Mouse (Mus musculus): ENCODE data around the gene Txndc2. TPM values are rescaled to one million over a fixed set of nuclear protein-coding genes. Genes with fewer than 3 reads are reported as not detected.

Gene Txndc2
- polyA plus RNA-seq, 1 experiment, result 0.21 TPM

DNA sequence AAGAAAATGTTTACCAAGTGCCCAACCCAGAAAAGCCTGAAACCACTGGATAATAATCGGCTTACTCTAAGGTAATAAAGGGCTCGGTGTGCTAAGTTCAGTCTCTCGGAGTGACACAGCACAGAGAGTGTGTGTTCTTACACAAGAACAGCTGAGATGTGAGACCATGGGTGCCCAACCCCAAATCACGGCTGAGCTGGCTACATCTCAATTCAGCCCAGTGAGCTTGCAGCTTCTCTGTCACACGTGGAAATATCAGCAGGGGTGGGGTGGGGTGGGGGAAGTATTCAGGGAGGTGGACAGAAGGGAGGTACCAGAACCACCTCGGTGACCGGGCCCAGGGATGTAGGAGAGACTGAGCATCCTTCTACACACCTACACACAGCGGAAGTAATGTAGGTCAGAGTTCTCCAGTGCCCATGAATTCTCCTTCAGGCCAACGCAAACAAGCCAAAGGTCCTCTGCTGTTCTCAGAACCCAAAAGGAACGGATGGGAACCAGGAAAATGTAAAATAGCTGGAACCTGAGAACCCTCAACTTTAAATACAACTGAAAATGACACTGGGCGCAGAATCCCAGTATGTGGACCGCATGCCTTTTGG is 23.9 kb upstream of the Txndc2 start:
- H3K27me3 ChIP-seq (ENCODE audit: control insufficient read depth, insufficient read depth, low read length), result no peaks in the 10 kb centered on the region
- TF ChIP-seq POLR2A (IDR thresholded peaks at IDR 0.05; ENCODE audit: borderline replicate concordance, insufficient read depth, low read length), result no peak
- TF ChIP-seq CTCF (IDR thresholded peaks at IDR 0.05; ENCODE audit: borderline replicate concordance, insufficient read depth, low read depth, low read length), result no peak
- H3K27ac ChIP-seq (ENCODE audit: insufficient read depth, low read length), result no peak overlapping the region
- H3K4me3 ChIP-seq (replicated peaks; ENCODE audit: insufficient read depth, low read depth, low read length), result no peak overlapping the region
- peaks cover 6% of the 10 kb centered on the region for H3K4me1 ChIP-seq (ENCODE audit: control insufficient read depth, insufficient read depth, low read length)
- 86% methylated on average over 12 of the region's 12 CpGs for WGBS
- no peak for DNase-seq

- TF ChIP-seq POLR2A (IDR thresholded peaks at IDR 0.05; ENCODE audit: borderline replicate concordance, insufficient read depth, low read length), result no peak
- TF ChIP-seq CTCF (IDR thresholded peaks at IDR 0.05; ENCODE audit: borderline replicate concordance, insufficient read depth, low read depth, low read length), result no peak
- H3K4me1 ChIP-seq (ENCODE audit: control insufficient read depth, insufficient read depth, low read length), result no peaks in the 10 kb centered on the region
- DNase-seq, result no peak
- no peaks in the 10 kb centered on the region for H3K27me3 ChIP-seq (ENCODE audit: control insufficient read depth, insufficient read depth, low read length)
- H3K27ac ChIP-seq (ENCODE audit: insufficient read depth, low read length), result no peak overlapping the region
- no peak overlapping the region for H3K4me3 ChIP-seq (replicated peaks; ENCODE audit: insufficient read depth, low read depth, low read length)
- WGBS, result 89% methylated on average over 14 of the region's 14 CpGs
These were observed 21.5 kb upstream of the Txndc2 start for GRCm38 (mm10) chr17:65663329-65664078.

DNA sequence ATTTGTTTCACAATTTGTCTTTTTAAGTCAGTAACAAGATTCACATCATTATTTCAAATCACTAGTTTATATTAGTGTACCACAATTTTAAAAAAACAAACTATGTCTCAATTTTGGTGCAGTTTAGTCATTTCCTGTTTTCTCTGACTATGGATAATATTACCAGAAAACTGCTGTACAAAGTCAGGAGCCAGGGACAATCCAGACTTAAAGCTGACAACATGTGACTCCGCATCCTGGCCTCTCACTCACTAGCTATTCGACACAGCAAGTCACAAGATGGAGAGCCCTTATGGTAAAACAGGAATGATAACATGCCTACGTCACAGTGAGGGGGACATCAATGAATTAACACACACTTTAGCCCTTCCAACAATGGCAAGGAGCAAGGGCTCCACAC is 20.7 kb upstream of the Txndc2 start:
- no peak overlapping the region for H3K27ac ChIP-seq (ENCODE audit: insufficient read depth, low read length)
- no peak overlapping the region for H3K4me3 ChIP-seq (replicated peaks; ENCODE audit: insufficient read depth, low read depth, low read length)
- TF ChIP-seq POLR2A (IDR thresholded peaks at IDR 0.05; ENCODE audit: borderline replicate concordance, insufficient read depth, low read length), result no peak
- TF ChIP-seq CTCF (IDR thresholded peaks at IDR 0.05; ENCODE audit: borderline replicate concordance, insufficient read depth, low read depth, low read length), result no peak
- DNase-seq, result no peak
- no peaks in the 10 kb centered on the region for H3K4me1 ChIP-seq (ENCODE audit: control insufficient read depth, insufficient read depth, low read length)
- WGBS, result 91% methylated on average over 3 of the region's 3 CpGs
- no peaks in the 10 kb centered on the region for H3K27me3 ChIP-seq (ENCODE audit: control insufficient read depth, insufficient read depth, low read length)

GRCm38 (mm10) chr17:65658416-65658815 is 16.4 kb upstream of the Txndc2 start:
- whole genome bisulfite sequencing, result 85% methylated on average over 2 of the region's 2 CpGs
- Histone ChIP-seq H3K27ac (ENCODE audit: insufficient read depth, low read length) (no peak overlapping the region), H3K4me1 (ENCODE audit: control insufficient read depth, insufficient read depth, low read length) (no peaks in the 10 kb centered on the region), H3K4me3 (replicated peaks; ENCODE audit: insufficient read depth, low read depth, low read length) (no peak overlapping the region), H3K27me3 (ENCODE audit: control insufficient read depth, insufficient read depth, low read length) (no peaks in the 10 kb centered on the region)
- no peak for DNase-seq
- TF ChIP-seq POLR2A (IDR thresholded peaks at IDR 0.05; ENCODE audit: borderline replicate concordance, insufficient read depth, low read length) (no peak), CTCF (IDR thresholded peaks at IDR 0.05; ENCODE audit: borderline replicate concordance, insufficient read depth, low read depth, low read length) (no peak)

GRCm38 (mm10) chr17:65657958-65658357 is 16.0 kb upstream of the Txndc2 start:
- Histone ChIP-seq H3K4me3 (replicated peaks; ENCODE audit: insufficient read depth, low read depth, low read length) (no peak overlapping the region), H3K27ac (ENCODE audit: insufficient read depth, low read length) (no peak overlapping the region), H3K27me3 (ENCODE audit: control insufficient read depth, insufficient read depth, low read length) (no peaks in the 10 kb centered on the region), H3K4me1 (ENCODE audit: control insufficient read depth, insufficient read depth, low read length) (no peaks in the 10 kb centered on the region)
- TF ChIP-seq CTCF (IDR thresholded peaks at IDR 0.05; ENCODE audit: borderline replicate concordance, insufficient read depth, low read depth, low read length) (no peak), POLR2A (IDR thresholded peaks at IDR 0.05; ENCODE audit: borderline replicate concordance, insufficient read depth, low read length) (no peak)
- WGBS, result 88% methylated on average over 9 of the region's 9 CpGs
- no peak for DNase-seq

- no peaks in the 10 kb centered on the region for H3K27me3 ChIP-seq (ENCODE audit: control insufficient read depth, insufficient read depth, low read length)
- no peaks in the 10 kb centered on the region for H3K4me1 ChIP-seq (ENCODE audit: control insufficient read depth, insufficient read depth, low read length)
- TF ChIP-seq POLR2A (IDR thresholded peaks at IDR 0.05; ENCODE audit: borderline replicate concordance, insufficient read depth, low read length), result no peak
- no peak for TF ChIP-seq CTCF (IDR thresholded peaks at IDR 0.05; ENCODE audit: borderline replicate concordance, insufficient read depth, low read depth, low read length)
- 95% methylated on average over 6 of the region's 6 CpGs for WGBS
- no peak for DNase-seq
- H3K27ac ChIP-seq (ENCODE audit: insufficient read depth, low read length), result no peak overlapping the region
- H3K4me3 ChIP-seq (replicated peaks; ENCODE audit: insufficient read depth, low read depth, low read length), result no peak overlapping the region
These were observed 14.8 kb upstream of the Txndc2 start for GRCm38 (mm10) chr17:65656731-65657130.

- Histone ChIP-seq H3K27me3 (ENCODE audit: control insufficient read depth, insufficient read depth, low read length) (no peaks in the 10 kb centered on the region), H3K4me1 (ENCODE audit: control insufficient read depth, insufficient read depth, low read length) (no peaks in the 10 kb centered on the region), H3K4me3 (replicated peaks; ENCODE audit: insufficient read depth, low read depth, low read length) (no peak overlapping the region), H3K27ac (ENCODE audit: insufficient read depth, low read length) (no peak overlapping the region)
- WGBS, result 90% methylated on average over 8 of the region's 8 CpGs
- TF ChIP-seq POLR2A (IDR thresholded peaks at IDR 0.05; ENCODE audit: borderline replicate concordance, insufficient read depth, low read length), result no peak
- TF ChIP-seq CTCF (IDR thresholded peaks at IDR 0.05; ENCODE audit: borderline replicate concordance, insufficient read depth, low read depth, low read length), result no peak
- no peak for DNase-seq
These were observed 14.1 kb upstream of the Txndc2 start for GRCm38 (mm10) chr17:65656076-65656475.

DNA sequence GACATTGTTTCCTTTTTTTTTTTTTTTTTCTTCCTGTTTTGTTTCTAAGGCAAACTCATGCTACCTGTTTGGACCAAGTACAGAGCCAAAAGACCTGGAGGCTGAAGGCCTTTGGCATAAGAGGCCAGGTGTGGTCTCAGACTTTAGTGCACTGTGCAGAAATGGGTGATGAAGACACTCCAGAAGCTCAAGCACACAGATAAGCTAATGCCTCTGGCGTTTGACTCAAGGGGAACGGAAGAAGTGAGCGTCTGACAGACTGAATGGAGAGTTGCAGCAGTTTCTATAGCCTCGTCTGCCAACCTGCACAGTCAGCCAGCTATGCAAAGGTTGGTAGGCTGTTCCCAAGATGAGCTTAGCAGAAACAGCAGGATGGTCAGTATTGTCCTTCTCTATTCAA is 13.6 kb upstream of the Txndc2 start:
- 73% methylated on average over 4 of the region's 4 CpGs for WGBS
- H3K4me3 ChIP-seq (replicated peaks; ENCODE audit: insufficient read depth, low read depth, low read length), result no peak overlapping the region
- TF ChIP-seq POLR2A (IDR thresholded peaks at IDR 0.05; ENCODE audit: borderline replicate concordance, insufficient read depth, low read length) (no peak), CTCF (IDR thresholded peaks at IDR 0.05; ENCODE audit: borderline replicate concordance, insufficient read depth, low read depth, low read length) (no peak)
- H3K27me3 ChIP-seq (ENCODE audit: control insufficient read depth, insufficient read depth, low read length), result no peaks in the 10 kb centered on the region
- H3K4me1 ChIP-seq (ENCODE audit: control insufficient read depth, insufficient read depth, low read length), result no peaks in the 10 kb centered on the region; the same call in 1 of the 2 replicates
- no peak overlapping the region for H3K27ac ChIP-seq (ENCODE audit: insufficient read depth, low read length)
- no peak for DNase-seq
